Mouse (Mus musculus) liver, embryonic 11.5 days (tissue): ENCODE results near the gene G0s2. TPM values are rescaled to one million over a fixed set of nuclear protein-coding genes. Genes with fewer than 3 reads are reported as not detected.

Experiments
- ATAC-seq: fragments of 200-750 bp; cut with Nextera tagmentation; replicated peaks from 2 replicates; pipeline ENCODE4 v1.8.0; 2017; ENCODE audit warnings: moderate number of reproducible peaks, mild to moderate bottlenecking, moderate TSS enrichment, moderate library complexity; ENCODE audit not compliant: low FRiP score
- DNase-seq: peaks from one replicate; pipeline ENCODE4 v3.0.0-alpha.2; 2017; ENCODE audit warnings: low spot score
- H3K27ac ChIP-seq: fragments of 300-500 bp; sonication (generic); 2 replicates; pipeline ENCODE4 v1.5.1; 2014; ENCODE audit warnings: mild to moderate bottlenecking, low read depth, low read length, control low read depth
- H3K27me3 ChIP-seq: fragments of 300-500 bp; sonication (generic); replicated peaks from 2 replicates; pipeline ENCODE4 v1.6.1; 2014; ENCODE audit warnings: low read length, mixed read lengths; ENCODE audit not compliant: control insufficient read depth, insufficient read depth
- H3K36me3 ChIP-seq: fragments of 300-500 bp; sonication (generic); 2 replicates; pipeline ENCODE4 v1.6.1; 2014; ENCODE audit warnings: mild to moderate bottlenecking, low read length, moderate library complexity, mixed read lengths; ENCODE audit not compliant: control insufficient read depth, insufficient read depth
- H3K4me1 ChIP-seq: fragments of 300-500 bp; sonication (generic); replicated peaks from 2 replicates; pipeline ENCODE4 v1.6.1; 2014; ENCODE audit warnings: low read length, mixed read lengths; ENCODE audit not compliant: control insufficient read depth, insufficient read depth
- H3K4me2 ChIP-seq: fragments of 300-500 bp; sonication (generic); 2 replicates; pipeline ENCODE4 v1.6.1; 2014; ENCODE audit warnings: mild to moderate bottlenecking, control low read depth, moderate library complexity
- H3K4me3 ChIP-seq: fragments of 300-500 bp; sonication (generic); 2 replicates; pipeline ENCODE4 v1.5.1; 2014; ENCODE audit warnings: low read depth, low read length, control low read depth
- H3K9ac ChIP-seq: fragments of 300-500 bp; sonication (generic); 2 replicates; pipeline ENCODE4 v1.6.1; 2014; ENCODE audit warnings: low read depth, low read length, control low read depth
- H3K9me3 ChIP-seq: fragments of 300-500 bp; sonication (generic); 2 replicates; pipeline ENCODE4 v1.6.1; 2016; ENCODE audit warnings: low read length, inconsistent platforms, mixed read lengths; ENCODE audit not compliant: control insufficient read depth
- WGBS: fragments of 180-500 bp; shearing (Covaris S2); extraction: QIAGEN DNeasy Blood & Tissue Kit; methylation state at CpG from one replicate; pipeline ENCODE4 v1.1.7; 2014; 5-methylcytosine and 5-hydroxymethylcytosine counted together
- polyA plus RNA-seq: library from polyadenylated mRNA; unstranded; fragments of >200 nt; fragmentation: Nextera tagmentation; extraction: Ambion mirVana; gene quantifications from 2 replicates; pipeline ENCODE4 v1.2.1, GENCODE M21; 2014

The G0s2 gene
- polyA plus RNA-seq: 33.2 and 33.3 TPM in 2 replicates

GRCm38 (mm10) chr1:193272916-193273601 is at the start of gene G0s2:
TSS of gene G0s2 (minus strand) at chr1:193273217.
- DNase-seq (peak; percentile 59), ATAC-seq (peak; percentile 66)
- Histone ChIP-seq H3K4me1 (peaks cover 9% of the 10 kb centered on the region; the same call in 1 of the 2 replicates), H3K9me3 (no peaks in the 10 kb centered on the region), H3K4me3 (peak within 1 kb of the TSS; percentile 51), H3K9ac (peak within 1 kb of the TSS; percentile 66), H3K4me2 (peak within 1 kb of the TSS; percentile 70), H3K36me3 (no peaks in the 10 kb centered on the region), H3K27me3 (no peaks in the 10 kb centered on the region), H3K27ac (peak within 1 kb of the TSS; percentile 77)
- WGBS: under 1% methylated on average over 23 of the region's 23 CpGs

GRCm38 (mm10) chr1:193320398-193320797 is 47.4 kb upstream of the G0s2 start:
- no peak overlapping the region for H3K4me3 ChIP-seq
- ATAC-seq: no peak
- no peak overlapping the region for H3K27ac ChIP-seq
- no peak overlapping the region for H3K9ac ChIP-seq
- H3K4me2 ChIP-seq: no peak overlapping the region
- no peaks in the 10 kb centered on the region for H3K4me1 ChIP-seq
- H3K27me3 ChIP-seq: no peaks in the 10 kb centered on the region
- DNase-seq: no peak
- H3K9me3 ChIP-seq: no peaks in the 10 kb centered on the region
- no peaks in the 10 kb centered on the region for H3K36me3 ChIP-seq
- 78% methylated on average over 8 of the region's 8 CpGs for WGBS

- Histone ChIP-seq H3K4me1 (no peaks in the 10 kb centered on the region), H3K9me3 (no peaks in the 10 kb centered on the region), H3K4me2 (no peak overlapping the region), H3K36me3 (no peaks in the 10 kb centered on the region), H3K27ac (no peak overlapping the region), H3K27me3 (no peaks in the 10 kb centered on the region), H3K9ac (no peak overlapping the region), H3K4me3 (no peak overlapping the region)
- DNase-seq (no peak), ATAC-seq (no peak)
- WGBS: 64% methylated on average over 3 of the region's 3 CpGs
Observed at GRCm38 (mm10) chr1:193319721-193320120, 46.7 kb upstream of the G0s2 start.

- 48% methylated on average over 6 of the region's 6 CpGs for WGBS
- Histone ChIP-seq H3K9ac (no peak overlapping the region), H3K4me3 (no peak overlapping the region), H3K36me3 (no peaks in the 10 kb centered on the region), H3K27ac (no peak overlapping the region), H3K27me3 (no peaks in the 10 kb centered on the region), H3K4me1 (no peaks in the 10 kb centered on the region), H3K9me3 (no peaks in the 10 kb centered on the region), H3K4me2 (no peak overlapping the region)
- DNase-seq: no peak
- ATAC-seq: no peak
Observed at GRCm38 (mm10) chr1:193317159-193317559, 44.1 kb upstream of the G0s2 start.

GRCm38 (mm10) chr1:193316358-193316750 is 43.3 kb upstream of the G0s2 start:
- no peak overlapping the region for H3K9ac ChIP-seq
- H3K27ac ChIP-seq: no peak overlapping the region
- no peaks in the 10 kb centered on the region for H3K27me3 ChIP-seq
- H3K9me3 ChIP-seq: no peaks in the 10 kb centered on the region
- 68% methylated on average over 9 of the region's 9 CpGs for WGBS
- H3K4me1 ChIP-seq: no peaks in the 10 kb centered on the region
- no peaks in the 10 kb centered on the region for H3K36me3 ChIP-seq
- ATAC-seq (no peak), DNase-seq (no peak)
- H3K4me2 ChIP-seq: no peak overlapping the region
- no peak overlapping the region for H3K4me3 ChIP-seq

- Histone ChIP-seq H3K36me3 (no peaks in the 10 kb centered on the region), H3K4me3 (no peak overlapping the region), H3K4me1 (no peaks in the 10 kb centered on the region), H3K27ac (no peak overlapping the region), H3K9ac (no peak overlapping the region), H3K9me3 (no peaks in the 10 kb centered on the region), H3K4me2 (no peak overlapping the region), H3K27me3 (no peaks in the 10 kb centered on the region)
- WGBS: 60% methylated on average over 5 of the region's 5 CpGs
- DNase-seq (no peak), ATAC-seq (no peak)
Observed at GRCm38 (mm10) chr1:193315705-193316357, 42.8 kb upstream of the G0s2 start.

GRCm38 (mm10) chr1:193311596-193311995 is 38.6 kb upstream of the G0s2 start:
- no peaks in the 10 kb centered on the region for H3K4me1 ChIP-seq
- H3K27ac ChIP-seq: no peak overlapping the region
- H3K4me2 ChIP-seq: no peak overlapping the region
- ATAC-seq: peak; percentile 75
- no peaks in the 10 kb centered on the region for H3K36me3 ChIP-seq
- no peak overlapping the region for H3K4me3 ChIP-seq
- H3K27me3 ChIP-seq: no peaks in the 10 kb centered on the region
- H3K9me3 ChIP-seq: no peaks in the 10 kb centered on the region
- 58% methylated on average over 1 of the region's 1 CpGs for WGBS
- DNase-seq: no peak
- H3K9ac ChIP-seq: no peak overlapping the region

GRCm38 (mm10) chr1:193310519-193311085 is 37.6 kb upstream of the G0s2 start:
- 79% methylated on average over 3 of the region's 3 CpGs for WGBS
- Histone ChIP-seq H3K4me3 (no peak overlapping the region), H3K4me2 (no peak overlapping the region), H3K4me1 (no peaks in the 10 kb centered on the region), H3K27ac (no peak overlapping the region), H3K9me3 (no peaks in the 10 kb centered on the region), H3K36me3 (no peaks in the 10 kb centered on the region), H3K9ac (no peak overlapping the region), H3K27me3 (no peaks in the 10 kb centered on the region)
- ATAC-seq (no peak), DNase-seq (no peak)
